Mouse (Mus musculus): ENCODE data around the gene Fam104a. TPM values are rescaled to one million over a fixed set of nuclear protein-coding genes. Genes with fewer than 3 reads are reported as not detected.
A peak's percentile ranks its signal among the peaks of the same experiment; 100 is the strongest.

Gene Fam104a
- total RNA-seq, 2 experiments from 2014 or later = 16.0 to 16.7 TPM

DNA sequence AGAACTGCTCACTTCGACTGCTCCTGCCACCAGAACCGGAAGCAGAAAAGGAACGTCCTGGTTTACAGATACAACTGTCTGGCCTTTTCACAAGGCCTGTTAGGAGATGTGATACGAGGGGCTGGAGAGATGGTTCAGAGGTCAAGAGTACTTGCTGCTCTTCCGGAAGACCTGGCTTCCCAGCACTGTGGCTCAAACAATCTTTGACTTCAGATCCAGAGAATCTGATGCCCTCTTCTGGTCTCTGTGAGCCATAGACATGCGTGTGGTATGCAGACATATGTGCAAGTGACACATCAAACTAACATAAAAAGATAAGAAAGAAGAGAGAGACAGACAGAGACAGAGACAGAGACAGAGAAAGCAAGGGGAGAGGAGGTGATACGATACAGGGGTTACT lies 51.7 kb downstream of the Fam104a start:
- DNase-seq = no peak

DNA sequence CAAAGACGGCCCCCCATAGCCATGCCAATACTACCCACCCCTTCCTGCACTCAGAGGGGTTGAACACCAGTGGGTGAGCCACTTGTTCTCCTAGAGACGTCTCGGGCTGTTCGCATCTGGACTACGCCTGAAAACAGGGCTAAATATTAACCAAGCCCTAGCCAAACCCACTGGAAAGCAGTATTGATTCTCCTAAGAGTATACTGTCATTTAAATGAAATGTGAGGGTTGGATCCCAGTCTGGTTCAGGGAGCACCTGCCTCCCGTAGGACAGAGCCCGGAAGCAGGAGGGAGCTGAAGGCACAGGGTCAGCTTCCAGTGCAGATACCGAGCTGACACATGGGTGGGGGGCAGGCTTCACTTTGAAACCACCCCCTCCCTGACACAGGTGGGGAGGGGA lies 52.1 kb downstream of the Fam104a start:
- DNase-seq = no peak

GRCm38 (mm10) chr11:113631302-113631701 lies 52.7 kb downstream of the Fam104a start:
- DNase-seq = no peak

- DNase-seq = no peak
These were observed 53.3 kb downstream of the Fam104a start for GRCm38 (mm10) chr11:113630642-113631041.

DNA sequence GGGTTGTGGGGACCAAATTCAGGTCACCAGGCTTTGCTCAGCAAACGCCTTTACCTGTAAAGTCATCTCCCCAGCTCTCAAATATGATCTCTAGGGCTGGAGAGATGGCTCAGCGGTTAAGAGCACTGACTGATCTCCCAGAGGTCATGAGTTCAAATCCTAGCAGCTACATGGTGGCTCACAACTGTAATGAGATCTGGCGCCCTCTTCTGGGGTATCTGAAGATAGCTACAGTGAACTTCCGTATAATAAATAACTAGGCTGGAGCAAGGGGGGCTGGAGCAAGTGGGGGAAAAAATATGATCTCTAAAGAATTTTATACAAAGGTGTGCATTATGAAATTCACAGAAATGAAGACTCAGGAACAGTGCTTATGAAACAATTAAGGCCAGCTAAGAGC lies 56.2 kb downstream of the Fam104a start:
- no peak for DNase-seq

DNA sequence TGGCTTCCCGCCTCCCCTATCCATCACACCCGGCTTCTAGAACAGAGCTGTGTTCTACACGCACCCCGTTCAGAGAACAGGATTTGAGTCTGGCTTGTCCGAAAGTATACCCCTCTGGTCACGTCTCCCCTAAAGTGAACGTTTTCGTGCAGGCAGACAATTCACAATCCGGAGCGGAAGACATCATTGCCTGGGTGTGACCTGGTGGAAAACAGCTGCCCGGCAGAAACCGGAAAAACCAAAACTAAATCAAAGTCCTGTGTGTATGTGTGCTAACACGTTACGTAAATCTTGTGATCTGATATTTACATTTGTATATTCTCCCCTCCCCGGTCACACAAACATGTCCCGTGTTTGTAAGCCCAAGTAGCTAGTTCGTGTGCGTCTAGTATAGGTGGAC lies 58.5 kb downstream of the Fam104a start:
- no peak for DNase-seq

- no peak for DNase-seq
These were observed 61.9 kb downstream of the Fam104a start for GRCm38 (mm10) chr11:113622028-113622427.

DNA sequence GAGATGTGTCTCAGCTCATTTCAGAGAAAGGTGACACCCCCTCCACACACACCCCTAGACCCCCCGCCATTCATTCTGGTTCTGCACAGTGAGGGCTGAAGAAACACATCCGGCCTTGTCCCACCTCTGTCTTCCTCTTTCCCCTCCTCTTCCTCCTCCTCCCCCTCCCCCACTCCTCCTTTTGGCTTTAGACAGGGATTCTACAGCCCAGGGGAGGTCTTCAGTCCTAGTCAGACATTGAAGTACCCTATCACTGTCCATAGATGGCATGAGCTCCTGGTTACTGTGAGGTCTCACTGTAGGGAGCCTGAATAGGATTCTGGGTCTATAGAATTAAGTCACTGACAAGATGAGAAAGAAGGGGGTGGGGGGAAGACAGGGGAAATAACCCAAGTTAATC lies 63.0 kb downstream of the Fam104a start:
- no peak for DNase-seq

- no peak for DNase-seq
These were observed 64.4 kb downstream of the Fam104a start for GRCm38 (mm10) chr11:113619420-113620080.

GRCm38 (mm10) chr11:113618672-113619419 lies 65.1 kb downstream of the Fam104a start, which contains the start of gene Sstr2:
TSS of gene Sstr2 (plus strand) at chr11:113619342.
- peak; percentile 45 to 50 for DNase-seq

DNA sequence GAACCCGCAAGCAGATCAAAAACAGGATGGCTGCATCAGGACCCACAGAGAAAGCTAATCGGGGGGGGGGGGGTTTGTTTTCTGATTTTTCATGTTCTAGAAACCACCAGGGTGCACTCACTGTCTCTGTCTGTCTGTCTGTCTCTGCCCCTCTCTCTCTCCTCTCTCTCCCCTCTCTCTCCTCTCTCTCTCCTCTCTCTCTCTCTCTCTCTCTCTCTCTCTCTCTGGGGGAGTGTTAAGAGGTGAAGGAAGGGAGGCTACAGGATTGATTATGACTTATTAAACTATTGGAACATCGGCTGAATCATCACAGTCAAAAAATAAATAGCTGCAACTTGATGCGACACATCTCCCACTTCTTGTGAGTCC lies 65.7 kb downstream of the Fam104a start:
- DNase-seq = no peak

- DNase-seq = peak; percentile 29 to 79
These were observed 66.6 kb downstream of the Fam104a start for GRCm38 (mm10) chr11:113617132-113617911.

GRCm38 (mm10) chr11:113614476-113614875 lies 69.5 kb downstream of the Fam104a start:
- no peak for DNase-seq

GRCm38 (mm10) chr11:113611664-113612611 lies 72.0 kb downstream of the Fam104a start:
- DNase-seq = peak; percentile 8 to 49

Other genes starting within 250 kb of the Fam104a start
- not detected for gene Sstr2, start 64.8 kb downstream of the Fam104a start, total RNA-seq (2021)
- gene Cog1, start 35.0 kb downstream of the Fam104a start, total RNA-seq (2021) = 10 to 100 TPM; 17.3 to 19.8 TPM
- 1 to 10 TPM; 3.3 to 4.8 TPM for gene Slc39a11, start 34.1 kb downstream of the Fam104a start, total RNA-seq (2021)
- 1 to 10 TPM; 7.0 to 7.8 TPM for gene D11Wsu47e, start 257 bp upstream of the Fam104a start, total RNA-seq (2021)
- not detected for gene Cpsf4l, start 25.9 kb upstream of the Fam104a start, total RNA-seq (2021)
- 10 to 100 TPM; 19.1 to 23.8 TPM for gene Cdc42ep4, start 67.7 kb upstream of the Fam104a start, total RNA-seq (2021)